Mouse (Mus musculus): ENCODE measurements around the gene Rsph1.

- no peak for TF ChIP-seq EP300 (IDR thresholded peaks at IDR 0.05; ENCODE audit: insufficient read depth, low read depth, low read length)
- no peak for TF ChIP-seq POLR2A (IDR thresholded peaks at IDR 0.05; ENCODE audit: insufficient read depth, low read depth, low read length)
- no peak for TF ChIP-seq CTCF (IDR thresholded peaks at IDR 0.05)
Measured at GRCm38 (mm10) chr17:31209376-31209930, 67.7 kb downstream of the Rsph1 start.

All from heart, adult 2 months (tissue).